8 mouse cellular contexts compared by ENCODE assay signal in the genomic region with DNA sequence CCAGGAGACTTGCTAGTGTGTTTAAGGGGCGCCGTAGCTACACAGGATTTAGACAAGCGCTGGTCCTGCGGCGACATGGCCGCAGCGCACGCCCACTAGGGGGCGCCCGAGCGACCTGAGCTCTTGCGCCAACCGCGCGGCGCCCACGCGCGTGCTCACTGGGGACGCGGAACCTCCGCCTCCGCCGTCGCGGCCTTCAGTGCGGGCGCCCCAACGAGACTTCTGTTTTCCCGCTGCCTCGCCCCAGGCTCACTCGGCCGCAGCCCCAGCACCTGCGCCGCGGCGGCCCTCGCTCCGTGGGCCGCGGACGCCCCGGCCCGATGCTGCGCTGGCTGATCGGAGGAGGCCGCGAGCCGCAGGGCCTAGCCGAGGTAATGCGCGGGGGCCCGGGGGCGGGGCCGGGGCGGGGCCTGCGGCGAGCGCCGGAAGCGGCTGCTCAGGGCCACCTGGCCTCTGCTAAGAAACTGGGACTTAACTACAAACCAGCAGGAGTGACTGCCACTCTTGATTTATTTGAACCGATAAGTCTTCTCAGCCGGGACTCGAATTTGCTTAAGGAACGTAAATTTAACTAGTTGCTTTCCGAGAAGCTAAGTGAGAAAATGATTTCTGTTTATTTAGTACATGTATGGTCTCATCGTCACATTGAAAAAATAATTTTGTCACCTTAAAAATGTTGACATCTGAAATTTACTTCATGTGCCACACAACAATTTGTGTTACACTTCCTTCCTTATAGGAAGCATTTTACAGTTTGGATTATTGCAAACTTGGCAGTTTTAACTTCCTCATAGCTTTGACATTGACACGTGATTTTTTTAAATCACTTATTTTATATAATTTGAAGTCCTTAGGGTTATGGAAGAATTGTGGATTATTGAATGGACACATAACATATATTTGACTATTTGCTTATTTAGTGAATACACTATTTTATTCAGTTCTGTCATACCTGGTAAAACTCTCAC. TPM values are rescaled to one million over a fixed set of nuclear protein-coding genes. Genes with fewer than 3 reads are reported as not detected.
DNase-seq lines count a peak whose midpoint lies in the region; ATAC-seq and TF ChIP-seq lines count a peak whose summit lies in the region.

Gene Wdr41, plus strand, starts transcription at position 126 of the 968 bp plus-strand sequence.

- peaks cover 26% of the 10 kb centered on the region for H3K4me1 ChIP-seq in bone marrow macrophage, adult 2 months (ENCODE audit: control insufficient read depth, insufficient read depth, low read length)
- no peaks in the 10 kb centered on the region for H3K4me1 ChIP-seq in embryonic fibroblast, embryonic 13.5 days (ENCODE audit: control insufficient read depth, insufficient read depth, low read length)
- H3K4me1 ChIP-seq in kidney, embryonic 14.5 days (ENCODE audit: control insufficient read depth, insufficient read depth, low read length): peaks cover 9% of the 10 kb centered on the region
- peaks cover 13% of the 10 kb centered on the region for H3K4me1 ChIP-seq in limb, embryonic 15.5 days

- DNase-seq in A20 (ENCODE audit: low read depth, low spot score): peak; percentile 96
- peak; percentile 83 to 91 for DNase-seq in heart, adult 9 months (ENCODE audit: low spot score in 2 of 2)
- DNase-seq in monocyte, adult 2 months (ENCODE audit: low read depth in 1 of 2, low spot score in 2 of 2): peak; percentile 57 to 82
- peak; percentile 85 to 90 for DNase-seq in spleen, postnatal 36 days (ENCODE audit: low spot score in 2 of 2)

- 2% methylated on average over 61 of the region's 68 CpGs for WGBS in kidney, embryonic 14.5 days
- WGBS in limb, embryonic 15.5 days: 2% methylated on average over 65 of the region's 68 CpGs

- H3K4me3 ChIP-seq in bone marrow macrophage, adult 2 months (ENCODE audit: insufficient read depth, low read length): peak within 1 kb of the TSS; percentile 93
- H3K4me3 ChIP-seq in embryonic fibroblast, embryonic 13.5 days (ENCODE audit: insufficient read depth, low read length): peak within 1 kb of the TSS; percentile 58
- peak within 1 kb of the TSS; percentile 75 for H3K4me3 ChIP-seq in kidney, embryonic 14.5 days (ENCODE audit: low read length)
- peak within 1 kb of the TSS; percentile 73 for H3K4me3 ChIP-seq in limb, embryonic 15.5 days

- peak; percentile 97 for ATAC-seq in kidney, embryonic 14.5 days (ENCODE audit: low FRiP score, low TSS enrichment)
- peak; percentile 93 for ATAC-seq in limb, embryonic 15.5 days (ENCODE audit: insufficient number of reproducible peaks, low FRiP score, low TSS enrichment, low read depth)

- peaks cover 3% of the 10 kb centered on the region; the same call in 1 of the 2 replicates for H3K36me3 ChIP-seq in kidney, embryonic 14.5 days (ENCODE audit: control insufficient read depth, insufficient read depth, low read length)
- H3K36me3 ChIP-seq in limb, embryonic 15.5 days: peaks cover 6% of the 10 kb centered on the region

- H3K4me2 ChIP-seq in kidney, embryonic 14.5 days (replicated peaks; ENCODE audit: low read depth, low read length): peak within 1 kb of the TSS; percentile 51
- H3K4me2 ChIP-seq in limb, embryonic 15.5 days: peak within 1 kb of the TSS; percentile 42

- peak within 1 kb of the TSS; percentile 98 for H3K9ac ChIP-seq in kidney, embryonic 14.5 days (ENCODE audit: low read depth, low read length)
- H3K9ac ChIP-seq in limb, embryonic 15.5 days: peak within 1 kb of the TSS; percentile 98

- peak within 1 kb of the TSS; percentile 98 for H3K27ac ChIP-seq in bone marrow macrophage, adult 2 months (ENCODE audit: insufficient read depth, low read depth, low read length)
- peak within 1 kb of the TSS; percentile 89 for H3K27ac ChIP-seq in embryonic fibroblast, embryonic 13.5 days (ENCODE audit: insufficient read depth, low read length)
- peak within 1 kb of the TSS; percentile 99 for H3K27ac ChIP-seq in kidney, embryonic 14.5 days (ENCODE audit: low read depth, low read length)
- H3K27ac ChIP-seq in limb, embryonic 15.5 days: peak within 1 kb of the TSS; percentile 99

- TF ChIP-seq CTCF in bone marrow macrophage, adult 2 months (IDR thresholded peaks at IDR 0.05; ENCODE audit: low read depth, low read length): peak; percentile 68
- peak; percentile 89 for TF ChIP-seq CTCF in embryonic fibroblast, embryonic 13.5 days (IDR thresholded peaks at IDR 0.05; ENCODE audit: borderline replicate concordance, insufficient read depth, low read length)

- no peak for TF ChIP-seq POLR2A in bone marrow macrophage, adult 2 months (IDR thresholded peaks at IDR 0.05; ENCODE audit: borderline replicate concordance, low read depth, low read length)
- TF ChIP-seq POLR2A in embryonic fibroblast, embryonic 13.5 days (IDR thresholded peaks at IDR 0.05; ENCODE audit: low read depth, low read length): peak; percentile 24; the same call in 1 of the 2 replicates

- no peaks in the 10 kb centered on the region for H3K27me3 ChIP-seq in kidney, embryonic 14.5 days (ENCODE audit: control insufficient read depth, insufficient read depth, low read length)
- no peaks in the 10 kb centered on the region for H3K27me3 ChIP-seq in limb, embryonic 15.5 days

- H3K9me3 ChIP-seq in kidney, embryonic 14.5 days (ENCODE audit: control insufficient read depth, low read length): no peaks in the 10 kb centered on the region
- H3K9me3 ChIP-seq in limb, embryonic 15.5 days: no peaks in the 10 kb centered on the region

RNA-seq across cellular contexts. Expression of gene Wdr41, which starts in this region (rescaled TPM):
- polyA plus RNA-seq in bone marrow macrophage, adult 2 months (2012; ENCODE audit: insufficient read depth, insufficient read length, missing spikeins): 48.3 and 51.1 TPM in 2 replicates
- polyA plus RNA-seq in embryonic fibroblast, embryonic 13.5 days (2011; ENCODE audit: insufficient read length, low read depth, missing spikeins): 15.1 and 17.3 TPM in 2 replicates
- polyA plus RNA-seq in kidney, embryonic 14.5 days (2014; fragmentation: Nextera tagmentation; extraction: Ambion mirVana): 15.9 and 25.3 TPM in 2 replicates
- polyA plus RNA-seq in limb, embryonic 15.5 days (2015; fragmentation: Nextera tagmentation; extraction: Ambion mirVana): 22.0 and 22.4 TPM in 2 replicates

Comparison
In these comparisons a context has a peak if more than half of its experiments do, and no peak if none do; other contexts are left out.
1. Peak in every context shown above with its lines: DNase-seq, ATAC-seq, H3K4me3 ChIP-seq and H3K27ac ChIP-seq.